Mouse (Mus musculus) left cerebral cortex, postnatal 4 days (tissue): ENCODE data around the gene Hist1h2aa. TPM values are rescaled to one million over a fixed set of nuclear protein-coding genes. Genes with fewer than 3 reads are reported as not detected.
A peak's percentile ranks its signal among the peaks of the same experiment; 100 is the strongest.

Source experiments
- DNase-seq: peaks from one replicate; pipeline ENCODE4 v3.0.0-alpha.2; 2022
- intact Hi-C: fragments of 180-260 bp; cut with DNase I; formaldehyde crosslinking; loops from one replicate; pipeline ENCODE4 v1.15.1; 2025
- total RNA-seq, 2 experiments: library from RNA; stranded (reverse); gene quantifications; 2 replicates each; pipeline ENCODE4 v1.2.3; 2021

Gene Hist1h2aa
- not detected for total RNA-seq

DNA sequence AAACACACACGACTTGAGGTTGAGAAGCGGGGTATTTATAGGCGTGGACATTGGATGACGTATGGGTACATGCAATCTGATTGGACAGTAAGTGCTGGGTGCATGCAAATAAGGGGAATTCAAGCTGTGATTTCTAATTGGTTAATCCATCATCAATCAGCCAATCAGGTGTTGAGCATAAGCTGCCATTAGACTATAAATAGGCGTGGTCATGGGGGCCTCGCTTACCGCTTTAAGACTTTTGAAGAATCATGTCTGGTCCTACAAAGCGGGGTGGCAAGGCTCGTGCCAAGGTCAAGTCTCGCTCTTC, at the start of gene Hist1h2aa:
Gene Hist1h2aa (plus strand): TSS at position 252 of the 310 bp plus-strand sequence.
- intact Hi-C loops: no loop called here
- no peak for DNase-seq

DNA sequence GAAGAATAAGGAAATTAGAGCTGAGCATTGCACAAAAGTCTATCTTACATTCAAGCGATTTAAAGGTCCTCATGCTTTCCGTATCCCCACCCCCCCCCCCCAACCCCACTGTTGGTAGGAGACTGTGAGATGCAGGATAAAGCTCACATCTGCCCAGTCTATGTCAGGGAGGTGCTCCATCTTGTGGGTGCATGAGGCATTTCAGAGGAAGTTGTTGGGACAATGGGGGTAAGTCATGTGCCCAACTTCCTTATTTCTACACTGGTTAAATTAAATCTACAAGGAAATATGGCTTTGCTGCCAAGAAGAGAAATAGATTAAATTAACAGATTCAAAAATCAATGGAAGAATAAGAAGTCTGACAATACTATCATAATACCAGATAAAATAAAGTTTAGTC, 48.7 kb upstream of the Hist1h2aa start:
- no peak for DNase-seq
- intact Hi-C loops: no loop called here

GRCm38 (mm10) chr13:23887026-23887725, 47.1 kb upstream of the Hist1h2aa start:
- intact Hi-C loops: no loop called here
- no peak for DNase-seq

DNA sequence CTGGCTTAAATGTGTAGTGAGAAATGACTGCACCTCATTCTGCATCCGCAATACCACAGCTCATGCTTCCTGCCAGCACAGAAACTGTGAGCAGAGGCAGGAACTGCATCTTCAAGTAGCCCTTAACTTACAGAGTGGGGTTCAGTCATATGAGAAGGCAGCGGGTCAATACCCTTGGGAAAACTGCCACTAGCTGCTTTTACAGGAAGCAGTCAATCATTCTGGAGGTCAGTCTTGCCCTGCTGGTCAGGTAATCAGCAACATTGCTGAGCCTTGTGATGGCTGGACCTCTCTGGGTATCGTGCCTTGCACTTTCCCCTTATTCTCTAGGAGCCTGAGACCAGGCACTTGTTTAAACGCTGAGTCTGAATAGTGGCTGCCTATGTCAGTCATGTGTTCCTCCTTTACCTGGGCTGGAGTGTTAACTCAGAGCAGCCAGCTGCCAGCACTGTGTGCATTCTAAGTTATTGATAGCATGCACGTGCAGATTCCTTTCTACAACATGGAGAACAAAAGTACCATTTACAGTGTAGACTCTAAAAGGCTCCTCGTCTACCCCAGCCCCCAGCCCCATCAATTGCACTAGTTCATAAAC, 45.2 kb upstream of the Hist1h2aa start:
- no peak for DNase-seq
- intact Hi-C loops: no loop called here

GRCm38 (mm10) chr13:23892592-23893268, 41.5 kb upstream of the Hist1h2aa start:
- intact Hi-C loops: no loop called here
- DNase-seq: no peak

DNA sequence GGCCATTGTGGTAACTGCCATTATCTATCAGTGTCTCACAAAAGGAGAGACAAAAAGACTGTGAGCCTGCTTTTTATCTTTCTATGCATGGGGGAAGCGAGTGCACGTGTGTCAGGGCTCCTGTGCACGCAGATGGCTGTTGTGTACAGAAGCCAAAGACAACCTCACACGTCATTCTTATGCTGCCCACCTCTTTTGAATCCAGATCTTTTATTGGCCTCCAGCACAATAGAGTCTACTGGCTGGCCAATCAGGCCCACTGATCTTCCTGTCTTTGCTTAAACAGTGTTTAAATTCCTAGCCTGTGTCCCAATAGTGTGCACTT, 41.0 kb upstream of the Hist1h2aa start:
- DNase-seq: no peak

GRCm38 (mm10) chr13:23898242-23898641, 36.0 kb upstream of the Hist1h2aa start:
- intact Hi-C loops: no loop called here
- no peak for DNase-seq

More for the DNA sequence above, 41.0 kb upstream of the Hist1h2aa start:
- intact Hi-C loops: no loop called here

- intact Hi-C loops: no loop called here
- DNase-seq: no peak
Measured at GRCm38 (mm10) chr13:23906906-23907305, 27.4 kb upstream of the Hist1h2aa start.

GRCm38 (mm10) chr13:23910121-23910520, 24.1 kb upstream of the Hist1h2aa start:
- no peak for DNase-seq
- intact Hi-C loops: no loop called here

DNA sequence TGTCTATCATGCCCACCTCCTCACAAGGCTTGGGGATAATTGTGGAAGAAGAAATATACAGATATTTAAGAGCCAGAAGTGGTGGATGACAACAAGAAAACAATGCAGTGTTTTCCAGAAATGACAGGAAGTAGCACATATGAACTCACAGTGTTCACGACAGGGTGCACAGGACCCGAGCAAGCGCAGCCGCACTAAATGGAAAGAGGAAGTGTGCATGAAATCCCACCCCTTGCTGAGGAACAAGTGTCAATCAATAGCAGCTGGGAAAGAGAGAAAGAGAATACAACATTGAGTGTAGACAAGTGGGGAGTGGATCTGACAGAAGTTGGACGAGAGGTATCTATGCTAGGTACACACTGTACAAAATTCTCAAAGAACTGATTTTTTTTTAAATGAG, 22.9 kb upstream of the Hist1h2aa start:
- intact Hi-C loops: no loop called here
- DNase-seq: no peak

- intact Hi-C loops: no loop called here
- no peak for DNase-seq
Measured at GRCm38 (mm10) chr13:23913791-23914306, 20.4 kb upstream of the Hist1h2aa start.

DNA sequence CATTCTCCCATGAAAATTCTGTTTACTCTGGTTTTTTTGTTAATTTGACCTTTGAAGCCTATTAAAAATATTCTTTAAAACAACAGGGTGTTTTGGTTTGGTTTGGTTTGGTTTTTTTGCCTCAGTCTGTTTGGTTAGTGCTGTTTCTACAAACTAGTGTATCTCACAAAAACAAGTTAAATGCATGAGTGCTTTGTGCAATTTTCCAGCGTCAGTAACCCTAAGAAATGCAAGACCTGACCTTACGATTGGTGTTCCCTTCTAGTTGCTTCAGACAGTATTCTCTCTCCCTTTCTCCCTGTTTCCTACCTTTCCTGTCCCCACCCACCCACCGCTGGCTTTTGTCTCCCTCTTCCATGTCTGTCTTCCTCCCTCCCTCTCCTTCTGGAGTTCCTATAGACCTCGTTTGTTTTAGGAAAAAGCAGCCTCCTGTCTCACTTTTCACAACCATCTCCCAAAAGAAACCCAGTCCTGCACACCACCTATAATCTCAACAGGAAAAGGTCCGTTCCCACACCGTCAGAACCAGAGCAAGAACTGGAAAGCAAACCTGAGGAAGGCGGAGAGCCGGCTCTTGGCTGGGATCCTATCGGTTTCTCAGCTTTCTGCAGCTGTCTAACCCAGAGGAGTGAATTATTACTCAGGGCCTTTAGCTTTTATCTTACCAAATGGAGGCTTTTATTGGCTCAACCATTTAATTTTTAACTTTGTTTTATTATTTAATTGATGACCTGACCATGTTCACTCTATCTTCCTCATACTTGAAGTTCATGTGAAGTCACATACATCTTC, 19.7 kb upstream of the Hist1h2aa start, which contains the start of gene Slc17a4:
Gene Slc17a4 (minus strand): TSS at position 634 of the 792 bp plus-strand sequence.
- intact Hi-C loops: no loop called here
- DNase-seq: no peak

- intact Hi-C loops: no loop called here
- DNase-seq: no peak
Measured at GRCm38 (mm10) chr13:23916132-23916531, 18.1 kb upstream of the Hist1h2aa start.

DNA sequence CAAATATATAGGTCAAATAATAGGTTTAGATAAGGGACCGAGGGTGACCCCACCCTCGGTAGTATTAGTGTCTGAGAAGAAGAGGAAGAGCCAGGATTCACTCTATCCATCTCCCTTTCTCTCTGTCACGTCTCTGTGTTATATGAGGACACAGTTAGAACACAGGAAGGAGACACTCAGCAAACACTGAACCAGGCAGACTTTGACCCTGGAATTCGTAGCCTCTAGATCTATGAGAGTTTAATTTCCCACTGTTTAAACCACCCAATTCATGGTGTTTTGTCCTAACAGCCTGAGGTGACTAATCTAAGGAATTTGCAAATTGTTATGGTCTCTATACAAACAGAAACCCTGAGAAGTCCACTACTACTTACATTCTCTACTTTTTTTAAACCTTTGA, 16.6 kb upstream of the Hist1h2aa start:
- no peak for DNase-seq
- intact Hi-C loops: no loop called here

GRCm38 (mm10) chr13:23925792-23926191, 8.5 kb upstream of the Hist1h2aa start:
- DNase-seq: no peak
- intact Hi-C loops: no loop called here

- no peak for DNase-seq
- intact Hi-C loops: no loop called here
Measured at GRCm38 (mm10) chr13:23928637-23929036, 5.6 kb upstream of the Hist1h2aa start.

DNA sequence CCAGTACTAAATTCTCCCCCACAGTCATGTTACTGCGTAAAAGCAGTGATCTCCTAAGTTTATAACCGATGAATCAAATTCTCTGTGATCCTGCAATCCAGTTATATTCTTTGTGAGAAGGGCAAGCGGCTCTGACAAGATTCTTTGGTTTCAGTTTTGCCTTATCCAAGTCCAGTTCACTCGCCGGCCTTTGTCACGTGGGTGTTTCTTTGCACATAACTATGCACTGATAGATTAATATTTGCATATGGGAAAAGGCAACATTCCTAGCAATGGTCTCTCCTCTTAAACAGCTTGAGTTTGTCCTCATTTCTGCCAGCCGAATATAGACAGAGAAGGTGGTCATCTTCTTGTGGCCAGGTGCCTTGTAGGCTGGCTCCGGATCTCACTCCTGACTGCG, 3.8 kb upstream of the Hist1h2aa start:
- intact Hi-C loops: no loop called here
- no peak for DNase-seq

GRCm38 (mm10) chr13:23930904-23931303, 3.4 kb upstream of the Hist1h2aa start:
- intact Hi-C loops: no loop called here
- DNase-seq: no peak

DNA sequence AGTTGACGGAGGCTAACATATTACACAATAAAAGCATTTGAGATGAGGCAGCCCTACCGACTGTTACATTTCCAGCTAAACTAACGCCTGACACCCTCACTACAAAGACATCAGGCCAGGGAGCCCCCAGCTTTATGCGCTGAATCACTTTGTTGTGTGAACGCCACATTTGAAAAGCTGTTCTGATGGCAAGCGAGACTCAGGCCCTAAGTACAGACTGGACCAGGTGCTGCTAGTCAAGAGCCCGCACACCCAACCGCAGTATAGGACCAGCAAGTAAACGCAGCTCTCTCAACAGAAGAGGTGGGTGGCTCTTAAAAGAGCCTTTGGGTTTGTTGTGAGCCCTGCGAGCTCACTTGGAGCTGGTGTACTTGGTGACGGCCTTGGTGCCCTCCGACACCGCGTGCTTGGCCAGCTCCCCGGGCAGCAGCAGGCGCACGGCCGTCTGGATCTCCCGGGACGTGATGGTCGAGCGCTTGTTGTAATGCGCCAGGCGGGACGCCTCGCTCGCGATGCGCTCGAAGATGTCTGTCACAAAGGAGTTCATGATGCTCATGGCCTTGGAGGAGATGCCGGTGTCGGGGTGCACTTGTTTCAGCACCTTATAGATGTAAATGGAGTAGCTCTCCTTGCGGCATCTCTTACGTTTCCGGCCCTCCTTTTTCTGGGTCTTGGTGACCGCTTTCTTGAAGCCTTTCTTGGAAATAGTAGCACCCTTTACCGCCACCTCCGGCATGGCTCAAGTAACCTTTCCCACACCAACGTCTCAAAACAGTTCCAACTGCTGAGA, 646 bp upstream of the Hist1h2aa start, which contains the start of gene Hist1h2ba:
Gene Hist1h2ba (minus strand): TSS at position 736 of the 790 bp plus-strand sequence.
- DNase-seq: no peak
- intact Hi-C loops: no loop called here

DNA sequence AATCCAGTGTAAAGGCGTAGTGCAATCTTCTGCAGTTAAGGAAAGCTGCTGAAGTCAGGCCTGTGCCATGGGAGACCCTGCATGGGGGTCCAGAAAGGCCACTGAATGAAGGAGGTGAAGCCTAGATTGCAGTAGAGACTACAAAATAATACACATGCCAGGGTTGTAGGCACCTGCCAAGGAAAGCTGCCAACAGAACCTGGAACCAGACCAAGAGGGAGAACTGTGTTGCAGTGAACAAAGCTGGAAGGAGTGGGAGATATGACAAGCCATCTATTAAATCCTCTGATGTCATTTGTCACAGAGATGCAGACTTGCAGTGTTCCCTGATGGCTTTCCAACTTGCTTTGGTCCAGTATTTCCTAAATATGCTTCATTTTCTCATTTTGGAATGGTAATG, 4.4 kb downstream of the Hist1h2aa start:
- intact Hi-C loops: no loop called here
- peak; percentile 76 for DNase-seq
